Mouse (Mus musculus) CD8-positive naive resting alpha-beta T cell, adult 2 months (primary cell): ENCODE data around the gene Elmod3.

Experiments used
- DNase-seq, 2 experiments: peaks; one replicate each; pipeline ENCODE4 v3.0.0; 2022; ENCODE audit warnings: low read depth in 2 of 2, low spot score in 2 of 2

Gene Elmod3

DNA sequence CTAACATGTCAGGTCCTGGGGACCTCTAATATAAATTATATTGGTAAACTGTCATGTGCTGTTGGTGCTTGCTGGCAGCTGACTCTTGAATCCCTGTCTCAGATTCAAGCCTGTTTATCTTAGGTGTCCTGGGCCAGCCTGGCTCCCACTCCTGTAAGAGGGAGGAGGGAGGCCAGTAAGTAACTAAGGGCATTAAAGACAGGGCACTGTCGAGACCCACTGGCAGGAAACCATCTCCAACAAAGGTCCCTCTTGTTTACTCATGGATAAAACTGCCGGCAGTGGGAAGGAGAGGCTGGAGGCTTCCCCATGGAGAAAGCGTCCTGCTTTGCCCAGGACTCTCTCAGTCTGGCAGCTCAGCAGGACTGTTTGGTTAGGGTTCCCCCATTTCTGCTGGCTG, 26.4 kb downstream of the Elmod3 start:
- no peak for DNase-seq

GRCm38 (mm10) chr6:72570644-72571397, 27.4 kb downstream of the Elmod3 start:
- no peak for DNase-seq

DNA sequence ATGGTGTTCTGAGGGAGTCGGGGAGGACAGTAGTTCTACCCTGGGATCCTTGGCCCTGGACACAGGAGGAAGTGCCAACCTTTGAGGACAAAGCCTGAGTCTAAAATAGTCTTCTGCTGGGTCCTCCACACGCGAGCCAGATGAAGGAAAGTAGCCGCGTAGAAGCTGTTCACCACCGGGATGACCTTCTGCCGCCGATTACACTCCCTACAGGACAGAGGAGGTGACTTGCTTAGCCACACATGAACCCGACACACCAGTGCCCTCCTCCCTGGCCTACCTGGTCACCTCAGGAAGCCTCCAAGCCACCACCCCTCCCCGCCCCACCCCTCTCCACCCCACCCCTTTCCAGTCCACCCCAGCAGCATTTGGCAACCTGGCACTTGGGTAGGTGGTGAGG, 29.5 kb downstream of the Elmod3 start:
- DNase-seq: no peak

GRCm38 (mm10) chr6:72567508-72567907, 30.7 kb downstream of the Elmod3 start:
- no peak for DNase-seq

- peak; percentile 83 to 88 for DNase-seq
Observed at GRCm38 (mm10) chr6:72566044-72566443, 32.2 kb downstream of the Elmod3 start.

GRCm38 (mm10) chr6:72565506-72565905, 32.7 kb downstream of the Elmod3 start:
- no peak for DNase-seq

- DNase-seq: no peak
Observed at GRCm38 (mm10) chr6:72562894-72563293, 35.3 kb downstream of the Elmod3 start.

- DNase-seq: no peak
Observed at GRCm38 (mm10) chr6:72562486-72562885, 35.7 kb downstream of the Elmod3 start.

DNA sequence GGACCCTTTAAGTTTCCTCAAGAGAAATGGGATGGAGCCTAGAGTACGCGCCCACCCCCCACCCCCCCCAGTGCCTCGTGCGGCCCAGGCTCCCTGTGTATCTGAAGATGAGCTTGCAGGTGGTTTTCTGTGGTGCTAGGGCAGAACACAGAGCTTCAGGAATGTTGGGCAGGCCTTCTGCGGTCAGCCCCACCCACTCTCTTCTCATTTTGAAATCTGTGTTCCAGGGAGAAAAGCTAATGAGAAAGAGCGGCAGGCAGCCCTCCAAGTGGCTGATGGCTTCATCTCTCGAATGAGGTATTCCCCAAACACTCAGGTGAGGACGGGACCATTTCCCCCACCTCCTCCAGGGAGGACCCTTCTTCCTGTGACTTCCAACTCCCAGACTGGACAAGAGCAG, 37.4 kb downstream of the Elmod3 start:
- DNase-seq: no peak

GRCm38 (mm10) chr6:72553079-72553412, 45.2 kb downstream of the Elmod3 start:
- DNase-seq: no peak

GRCm38 (mm10) chr6:72552171-72553078, 45.8 kb downstream of the Elmod3 start:
- peak; percentile 40 to 51 for DNase-seq

GRCm38 (mm10) chr6:72550503-72551100, 47.6 kb downstream of the Elmod3 start:
- DNase-seq: no peak

DNA sequence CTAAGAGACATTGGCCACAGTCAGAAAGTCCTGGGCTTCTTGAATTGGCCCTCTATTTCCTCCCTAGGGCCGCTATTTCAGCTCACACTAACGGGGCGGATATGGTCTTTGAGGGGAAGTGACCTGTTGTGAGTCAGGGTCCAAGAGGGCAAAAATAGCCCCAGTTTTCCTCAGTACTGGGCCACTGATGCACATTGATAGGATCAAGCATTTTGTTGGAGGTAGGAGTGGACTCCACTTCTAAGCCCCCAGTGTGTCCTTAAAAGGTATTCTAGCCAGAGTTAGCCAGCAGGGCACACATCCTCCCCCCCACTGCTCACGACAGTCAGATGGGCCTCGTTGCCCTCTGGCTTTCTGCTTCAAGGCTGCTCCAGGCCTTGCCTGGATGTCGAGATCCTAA, 48.2 kb downstream of the Elmod3 start:
- DNase-seq: no peak

DNA sequence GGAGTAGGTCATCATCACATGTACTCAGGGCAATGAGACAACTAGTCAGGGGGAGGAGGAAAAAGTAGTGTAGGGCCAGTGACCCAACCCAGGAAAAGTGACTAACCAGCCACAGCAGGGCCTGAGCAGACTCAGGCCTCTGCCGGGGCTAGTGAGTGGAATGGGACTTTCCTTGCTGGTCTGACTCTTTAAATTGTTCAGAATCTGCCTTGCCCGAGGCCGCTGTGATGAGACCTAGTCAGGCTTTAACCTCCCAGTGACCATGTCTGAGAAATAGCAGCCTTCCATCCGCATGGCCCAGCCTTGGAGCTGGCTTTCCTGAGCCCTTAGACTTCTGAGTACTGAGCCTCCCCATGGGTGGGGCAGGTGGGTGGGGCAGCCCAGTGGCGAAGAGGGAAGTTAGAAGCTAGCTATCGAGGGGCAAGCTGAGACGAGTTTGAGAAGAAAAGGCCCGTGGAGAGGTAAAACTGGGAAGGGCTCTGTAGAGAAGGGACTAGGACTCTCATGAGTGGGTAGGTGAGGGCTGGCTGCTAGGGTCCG, 49.1 kb downstream of the Elmod3 start:
- no peak for DNase-seq

DNA sequence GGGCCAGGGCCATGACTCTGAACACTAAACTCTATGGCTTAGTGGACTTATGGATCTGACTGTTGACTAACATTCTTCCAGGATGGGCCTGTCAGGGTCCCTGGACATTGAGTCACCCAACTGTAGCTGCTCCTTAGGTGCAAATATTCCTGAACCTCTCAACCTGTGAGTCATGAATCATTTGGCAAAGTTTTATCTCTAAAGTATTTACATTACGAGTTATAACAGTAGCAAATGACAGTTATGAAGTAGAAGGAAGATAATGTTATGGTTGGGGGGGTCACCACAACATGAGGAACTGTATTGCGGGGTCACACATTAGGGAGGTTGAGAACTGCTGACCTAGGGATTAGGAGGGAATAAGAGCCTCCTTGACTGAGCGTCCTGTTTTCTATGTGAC, 50.4 kb downstream of the Elmod3 start:
- no peak for DNase-seq

DNA sequence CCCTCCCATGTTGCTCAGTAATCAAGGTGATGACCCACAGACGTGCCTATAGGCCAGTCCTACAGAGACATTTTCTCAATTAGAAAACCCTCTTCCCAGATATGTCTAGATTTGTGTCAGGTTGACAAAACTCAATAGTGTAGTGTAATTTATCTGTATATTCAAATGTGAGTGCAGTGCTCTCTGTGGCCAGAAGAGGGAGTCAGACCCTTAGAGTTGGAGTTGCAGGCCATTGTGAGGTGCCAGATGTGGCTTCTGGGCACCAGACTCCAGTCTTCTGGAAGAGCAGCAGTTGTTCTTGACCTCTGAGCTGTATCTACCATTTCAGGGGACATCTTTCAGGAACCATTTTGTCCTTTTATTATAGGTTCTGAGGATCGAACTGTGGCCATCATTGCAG, 51.1 kb downstream of the Elmod3 start:
- DNase-seq: no peak

GRCm38 (mm10) chr6:72545377-72545776, 52.8 kb downstream of the Elmod3 start:
- no peak for DNase-seq

- DNase-seq: peak; percentile 38 to 53
Observed at GRCm38 (mm10) chr6:72544283-72544987, 53.8 kb downstream of the Elmod3 start, which contains the start of gene Capg. Gene Capg, plus strand, starts transcription at chr6:72544391.

GRCm38 (mm10) chr6:72543265-72543850, 54.9 kb downstream of the Elmod3 start:
- DNase-seq: no peak

DNA sequence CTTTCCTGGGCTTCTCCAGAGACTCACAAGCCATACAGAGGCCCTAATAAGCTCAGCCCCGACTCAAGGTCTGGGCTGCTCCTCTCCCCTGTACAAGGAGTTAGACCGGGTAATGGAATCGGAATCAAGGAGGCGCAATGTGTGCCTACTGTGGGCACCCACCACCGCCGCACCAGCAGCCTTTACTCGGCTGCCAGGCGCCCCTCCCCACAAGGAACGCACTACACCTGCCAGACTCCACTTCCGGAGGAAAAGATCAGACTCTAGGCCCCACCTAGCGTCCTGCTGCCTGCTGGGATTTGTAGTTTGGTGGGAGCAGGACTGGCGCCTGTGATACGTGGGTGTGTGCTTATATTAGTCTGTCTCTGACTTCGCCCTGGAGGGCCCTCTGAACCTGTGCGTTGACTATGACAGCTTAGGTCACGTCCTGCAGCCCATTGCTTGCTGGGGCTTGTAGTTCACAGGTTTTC, 59.6 kb downstream of the Elmod3 start:
- DNase-seq: peak; percentile 76 to 82
